In genomic region chr6:108532486-108533179, GRCm38 (mm10) we compare ENCODE assay signal across 7 mouse cellular contexts.
DNase-seq lines count a peak whose midpoint lies in the region; ATAC-seq lines count a peak whose summit lies in the region.

No protein-coding gene starts in this region.

- no peak overlapping the region for H3K4me3 ChIP-seq in brown adipose tissue, adult 24 weeks (ENCODE audit: insufficient read depth, low read depth, low read length)

- 0 out of 2 replicates have a peak overlapping the region, but pooled peaks have one; percentile 1 for H3K27ac ChIP-seq in brown adipose tissue, adult 24 weeks (replicated peaks; ENCODE audit: low read depth, low read length)

- ATAC-seq in granulocyte monocyte progenitor cell, adult 5-6 weeks (replicated peaks; ENCODE audit: poor library complexity, severe bottlenecking): no peak

- peak; percentile 74 for DNase-seq in heart, adult 8-10 months (ENCODE audit: low spot score)
- DNase-seq in kidney, postnatal 14 days: peak; percentile 69
- DNase-seq in lung, postnatal 36 days: peak; percentile 84
- DNase-seq in cerebellum, postnatal 14 days: no peak
- no peak for DNase-seq in spleen, adult 12 weeks (ENCODE audit: low spot score)

- H3K4me1 ChIP-seq in brown adipose tissue, adult 24 weeks (ENCODE audit: control insufficient read depth, insufficient read depth, insufficient read length, low read length): peaks cover 13% of the 10 kb centered on the region

Comparison
In these comparisons a context has a peak if more than half of its experiments do, and no peak if none do; other contexts are left out.
1. DNase-seq: peak in heart, adult 8-10 months (single experiment), kidney, postnatal 14 days (single experiment) and lung, postnatal 36 days (single experiment); none in cerebellum, postnatal 14 days (0 of 2) and spleen, adult 12 weeks (single experiment).